Mouse (Mus musculus) telencephalon, adult 2 months (tissue): ENCODE measurements around the gene Fam174b.

Source experiments
- DNase-seq: peaks from one replicate; pipeline ENCODE4 v3.0.0-alpha.2; 2011; ENCODE audit warnings: low read depth, low spot score

Gene Fam174b

GRCm38 (mm10) chr7:73749339-73749738, 9.2 kb downstream of the Fam174b start:
- DNase-seq = no peak

GRCm38 (mm10) chr7:73749983-73750382, 9.9 kb downstream of the Fam174b start:
- no peak for DNase-seq

GRCm38 (mm10) chr7:73753598-73753997, 13.5 kb downstream of the Fam174b start:
- DNase-seq = no peak

- no peak for DNase-seq
Observed at GRCm38 (mm10) chr7:73755377-73756110, 15.4 kb downstream of the Fam174b start.

- DNase-seq = no peak
Observed at GRCm38 (mm10) chr7:73761691-73762189, 21.6 kb downstream of the Fam174b start.

GRCm38 (mm10) chr7:73764679-73765078, 24.6 kb downstream of the Fam174b start:
- DNase-seq = no peak

GRCm38 (mm10) chr7:73765186-73765903, 25.2 kb downstream of the Fam174b start:
- no peak for DNase-seq

- no peak for DNase-seq
Observed at GRCm38 (mm10) chr7:73769224-73769623, 29.1 kb downstream of the Fam174b start.

- no peak for DNase-seq
Observed at GRCm38 (mm10) chr7:73771384-73772274, 31.5 kb downstream of the Fam174b start.

- no peak for DNase-seq
Observed at GRCm38 (mm10) chr7:73772275-73772765, 32.2 kb downstream of the Fam174b start.

- no peak for DNase-seq
Observed at GRCm38 (mm10) chr7:73774781-73775180, 34.7 kb downstream of the Fam174b start.

- no peak for DNase-seq
Observed at GRCm38 (mm10) chr7:73777777-73778176, 37.7 kb downstream of the Fam174b start.

GRCm38 (mm10) chr7:73784736-73785428, 44.8 kb downstream of the Fam174b start:
- DNase-seq = no peak

- no peak for DNase-seq
Observed at GRCm38 (mm10) chr7:73785815-73786214, 45.7 kb downstream of the Fam174b start.

GRCm38 (mm10) chr7:73787513-73787912, 47.4 kb downstream of the Fam174b start:
- DNase-seq = no peak

- DNase-seq = no peak
Observed at GRCm38 (mm10) chr7:73791096-73791495, 51.0 kb downstream of the Fam174b start.

- no peak for DNase-seq
Observed at GRCm38 (mm10) chr7:73792155-73792554, 52.1 kb downstream of the Fam174b start.

GRCm38 (mm10) chr7:73792641-73793040, 52.5 kb downstream of the Fam174b start:
- DNase-seq = no peak

- no peak for DNase-seq
Observed at GRCm38 (mm10) chr7:73809261-73809660, 69.2 kb downstream of the Fam174b start.

- no peak for DNase-seq
Observed at GRCm38 (mm10) chr7:73811439-73811838, 71.3 kb downstream of the Fam174b start.

- no peak for DNase-seq
Observed at GRCm38 (mm10) chr7:73812176-73812575, 72.1 kb downstream of the Fam174b start.
